Mouse (Mus musculus) forebrain, postnatal 0 days (tissue): Measurements from ENCODE around the gene Gdf9. TPM values are rescaled to one million over a fixed set of nuclear protein-coding genes. Genes with fewer than 3 reads are reported as not detected.

Source experiments
- ATAC-seq: fragments of 200-750 bp; cut with Nextera tagmentation; 2 replicates; pipeline ENCODE4 v1.8.0; 2017; ENCODE audit warnings: mild to moderate bottlenecking, moderate library complexity
- DNase-seq: peaks from one replicate; pipeline ENCODE4 v3.0.0-alpha.2; 2015
- H3K27ac ChIP-seq: fragments of 300-500 bp; sonication (generic); 2 replicates; pipeline ENCODE4 v1.5.1; 2014; ENCODE audit warnings: low read depth, mild to moderate bottlenecking, antibody characterized with exemption, low read length, moderate library complexity, mixed read lengths
- H3K27me3 ChIP-seq: fragments of 300-500 bp; sonication (generic); 2 replicates; pipeline ENCODE4 v1.6.1; 2014; ENCODE audit warnings: mild to moderate bottlenecking, low read length, mixed read lengths; ENCODE audit not compliant: insufficient read depth
- H3K36me3 ChIP-seq: fragments of 300-500 bp; sonication (generic); 2 replicates; pipeline ENCODE4 v1.6.1; 2014; ENCODE audit warnings: mild to moderate bottlenecking, moderate library complexity; ENCODE audit not compliant: insufficient read depth
- H3K4me1 ChIP-seq: fragments of 300-500 bp; sonication (generic); 2 replicates; pipeline ENCODE4 v1.6.1; 2014; ENCODE audit warnings: antibody characterized with exemption; ENCODE audit not compliant: insufficient read depth
- H3K4me2 ChIP-seq: fragments of 300-500 bp; sonication (generic); 2 replicates; pipeline ENCODE4 v1.6.1; 2014; ENCODE audit warnings: low read depth, mild to moderate bottlenecking, moderate library complexity
- H3K4me3 ChIP-seq: fragments of 300-500 bp; sonication (generic); 2 replicates; pipeline ENCODE4 v1.5.1; 2014; ENCODE audit warnings: low read depth, low read length, mixed read lengths
- H3K9ac ChIP-seq: fragments of 300-500 bp; sonication (generic); 2 replicates; pipeline ENCODE4 v1.6.1; 2014; ENCODE audit warnings: mild to moderate bottlenecking
- H3K9me3 ChIP-seq: fragments of 300-500 bp; sonication (generic); 2 replicates; pipeline ENCODE4 v1.6.1; 2016; ENCODE audit warnings: low read length
- CTCF ChIP-seq: sonication (generic); IDR thresholded peaks from 2 replicates; pipeline ENCODE4 v1.5.1; 2016; ENCODE audit warnings: antibody characterized with exemption, control low read depth, low read depth
- WGBS: fragments of 180-500 bp; shearing (Covaris S2); extraction: QIAGEN DNeasy Blood & Tissue Kit; methylation state at CpG from one replicate; pipeline ENCODE4 v1.1.7; 2014; 5-methylcytosine and 5-hydroxymethylcytosine counted together
- polyA plus RNA-seq: library from polyadenylated mRNA; unstranded; fragments of >200 nt; fragmentation: Nextera tagmentation; extraction: Ambion mirVana; gene quantifications from 2 replicates; pipeline ENCODE4 v1.2.1, GENCODE M21; 2015
- total RNA-seq: library from RNA; depleted of rRNA; stranded (reverse); fragments of >200 nt; gene quantifications from 2 replicates; pipeline ENCODE4 v1.2.3, GENCODE M21; 2014; rRNA removed

The Gdf9 gene
- total RNA-seq = 0.67 and 2.3 TPM in 2 replicates
- 2.0 and 3.0 TPM in 2 replicates for polyA plus RNA-seq

- H3K27ac ChIP-seq = peak within 1 kb of the TSS; percentile 83
- peak within 1 kb of the TSS; percentile 75 for H3K9ac ChIP-seq
- peaks cover 8% of the 10 kb centered on the region; the same call in 1 of the 2 replicates for H3K36me3 ChIP-seq
- H3K4me1 ChIP-seq = no peaks in the 10 kb centered on the region
- no peaks in the 10 kb centered on the region for H3K27me3 ChIP-seq
- no peak for TF ChIP-seq CTCF
- DNase-seq (peak; percentile 99), ATAC-seq (peak; percentile 96)
- peak within 1 kb of the TSS; percentile 69 for H3K4me3 ChIP-seq
- no peaks in the 10 kb centered on the region for H3K9me3 ChIP-seq
- peak within 1 kb of the TSS; percentile 74 for H3K4me2 ChIP-seq
- WGBS = 1% methylated on average over 44 of the region's 44 CpGs
Measured at GRCm38 (mm10) chr11:53430670-53431346, at the start of gene Gdf9, which contains the start of gene Uqcrq. TSS of gene Gdf9 (plus strand) at chr11:53431023. TSS of gene Uqcrq (minus strand) at chr11:53430831.

DNA sequence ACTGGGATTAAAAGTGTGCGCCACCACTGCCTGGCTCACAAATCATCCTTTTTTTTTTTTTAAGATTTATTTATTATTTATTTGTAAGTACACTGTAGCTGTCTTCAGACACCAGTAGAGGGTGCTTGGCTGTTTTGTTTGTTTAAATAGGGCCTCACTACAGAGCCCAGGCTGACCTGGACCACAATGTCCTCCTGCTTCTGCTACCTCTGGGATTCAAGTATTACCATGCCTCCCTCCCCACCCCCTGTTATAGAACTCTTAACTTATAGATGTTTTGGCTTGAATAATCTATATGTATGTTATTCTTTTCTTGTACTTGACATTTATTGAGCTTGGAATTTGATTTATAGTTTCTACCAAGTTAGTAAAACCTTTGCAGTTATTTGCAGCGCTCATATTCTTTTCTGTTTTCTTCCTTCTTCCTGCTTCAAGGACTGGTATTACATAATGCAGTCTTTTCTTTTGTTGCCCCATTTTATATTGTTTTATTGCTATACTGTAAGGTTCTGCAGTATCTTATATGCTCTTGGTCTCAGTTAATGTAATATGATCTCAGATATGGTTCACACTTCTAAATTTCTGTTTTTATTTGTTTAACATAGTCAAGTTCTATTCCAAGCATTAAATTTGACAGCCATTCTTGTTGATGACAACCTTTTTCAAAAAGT lies 46.9 kb upstream of the Gdf9 start:
- WGBS = 97% methylated on average over 2 of the region's 2 CpGs
- H3K9ac ChIP-seq = no peak overlapping the region
- no peak overlapping the region for H3K4me3 ChIP-seq
- H3K36me3 ChIP-seq = peaks cover 21% of the 10 kb centered on the region
- H3K9me3 ChIP-seq = no peaks in the 10 kb centered on the region
- H3K27me3 ChIP-seq = no peaks in the 10 kb centered on the region
- ATAC-seq (no peak), DNase-seq (no peak)
- TF ChIP-seq CTCF = no peak
- H3K4me1 ChIP-seq = no peaks in the 10 kb centered on the region
- no peak overlapping the region for H3K4me2 ChIP-seq
- H3K27ac ChIP-seq = no peak overlapping the region

DNA sequence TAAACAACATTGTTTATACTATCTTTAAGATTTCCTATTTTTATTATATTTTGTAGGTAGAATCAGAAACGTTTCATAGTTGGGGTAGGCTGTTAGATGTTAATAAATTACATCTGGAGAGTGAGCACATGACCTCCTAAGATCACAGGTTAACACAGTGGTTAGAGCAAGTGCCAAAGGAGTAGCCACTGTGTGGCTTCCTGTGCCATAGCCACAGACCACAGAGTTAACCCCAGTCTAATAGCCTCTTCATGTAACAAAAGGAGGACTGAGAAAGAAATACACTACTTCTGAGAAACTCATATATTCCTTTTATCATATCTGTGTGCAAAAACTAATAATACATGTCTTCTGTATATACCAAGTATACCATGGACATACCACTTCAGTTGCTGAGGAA lies 37.0 kb upstream of the Gdf9 start:
- no peak for TF ChIP-seq CTCF
- Histone ChIP-seq H3K4me1 (no peaks in the 10 kb centered on the region), H3K4me3 (no peak overlapping the region), H3K36me3 (peaks cover 25% of the 10 kb centered on the region), H3K9me3 (no peaks in the 10 kb centered on the region), H3K4me2 (no peak overlapping the region), H3K27me3 (no peaks in the 10 kb centered on the region), H3K9ac (no peak overlapping the region), H3K27ac (no peak overlapping the region)
- DNase-seq = no peak
- 94% methylated on average over 1 of the region's 1 CpGs for WGBS
- ATAC-seq = no peak

DNA sequence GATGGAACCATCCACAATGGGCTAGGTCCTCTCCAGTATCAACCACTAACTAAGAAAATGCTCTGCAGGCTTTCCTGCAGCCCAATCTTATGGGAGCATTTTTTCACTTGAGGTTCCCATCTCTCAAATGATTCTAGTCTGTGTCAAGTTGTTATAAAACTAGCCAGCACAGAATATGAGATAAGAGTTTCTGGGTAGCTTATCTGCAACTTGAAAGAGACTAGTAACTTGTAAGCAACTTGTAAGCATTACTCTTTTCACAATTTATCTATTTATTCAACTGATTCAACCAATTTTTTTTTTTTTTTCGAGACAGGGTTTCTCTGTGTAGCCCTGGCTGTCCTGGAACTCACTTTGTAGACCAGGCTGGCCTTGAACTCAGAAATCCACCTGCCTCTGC lies 27.2 kb upstream of the Gdf9 start:
- H3K9ac ChIP-seq = no peak overlapping the region
- no peak overlapping the region for H3K4me2 ChIP-seq
- no peak for TF ChIP-seq CTCF
- H3K4me1 ChIP-seq = no peaks in the 10 kb centered on the region
- 100% methylated on average over 1 of the region's 1 CpGs for WGBS
- ATAC-seq (no peak), DNase-seq (no peak)
- H3K27me3 ChIP-seq = no peaks in the 10 kb centered on the region
- H3K27ac ChIP-seq = no peak overlapping the region
- no peaks in the 10 kb centered on the region for H3K9me3 ChIP-seq
- H3K36me3 ChIP-seq = peaks cover 64% of the 10 kb centered on the region
- no peak overlapping the region for H3K4me3 ChIP-seq

- peak; percentile 67 for TF ChIP-seq CTCF
Measured at GRCm38 (mm10) chr11:53411738-53412137, 19.1 kb upstream of the Gdf9 start.

GRCm38 (mm10) chr11:53413871-53414270 lies 17.0 kb upstream of the Gdf9 start:
- ATAC-seq = no peak
- H3K4me1 ChIP-seq = no peaks in the 10 kb centered on the region
- H3K9ac ChIP-seq = no peak overlapping the region
- H3K9me3 ChIP-seq = no peaks in the 10 kb centered on the region
- TF ChIP-seq CTCF = no peak
- peaks cover 85% of the 10 kb centered on the region for H3K36me3 ChIP-seq
- DNase-seq = no peak
- no peaks in the 10 kb centered on the region for H3K27me3 ChIP-seq
- no peak overlapping the region for H3K4me3 ChIP-seq
- WGBS = 94% methylated on average over 4 of the region's 4 CpGs
- H3K4me2 ChIP-seq = no peak overlapping the region
- H3K27ac ChIP-seq = no peak overlapping the region

More at GRCm38 (mm10) chr11:53411738-53412137, 19.1 kb upstream of the Gdf9 start:
- no peak overlapping the region for H3K4me2 ChIP-seq
- no peaks in the 10 kb centered on the region for H3K27me3 ChIP-seq
- no peaks in the 10 kb centered on the region for H3K4me1 ChIP-seq
- no peaks in the 10 kb centered on the region for H3K9me3 ChIP-seq
- peaks cover 79% of the 10 kb centered on the region for H3K36me3 ChIP-seq
- H3K27ac ChIP-seq = no peak overlapping the region
- H3K9ac ChIP-seq = no peak overlapping the region
- no peak overlapping the region for H3K4me3 ChIP-seq
- DNase-seq (peak; percentile 32), ATAC-seq (no peak)

- TF ChIP-seq CTCF = no peak
- no peak overlapping the region for H3K9ac ChIP-seq
- no peaks in the 10 kb centered on the region for H3K9me3 ChIP-seq
- no peaks in the 10 kb centered on the region for H3K27me3 ChIP-seq
- DNase-seq (no peak), ATAC-seq (no peak)
- peaks cover 70% of the 10 kb centered on the region for H3K36me3 ChIP-seq
- H3K4me1 ChIP-seq = no peaks in the 10 kb centered on the region
- no peak overlapping the region for H3K4me3 ChIP-seq
- H3K27ac ChIP-seq = no peak overlapping the region
- no peak overlapping the region for H3K4me2 ChIP-seq
Measured at GRCm38 (mm10) chr11:53418048-53418447, 12.8 kb upstream of the Gdf9 start.
